Mouse (Mus musculus) right cerebral cortex, postnatal 14 days (tissue): ENCODE measurements around the gene Cd44.

ENCODE experiments used
- DNase-seq: peaks from one replicate; pipeline ENCODE4 v3.0.0; 2022

Gene Cd44

DNA sequence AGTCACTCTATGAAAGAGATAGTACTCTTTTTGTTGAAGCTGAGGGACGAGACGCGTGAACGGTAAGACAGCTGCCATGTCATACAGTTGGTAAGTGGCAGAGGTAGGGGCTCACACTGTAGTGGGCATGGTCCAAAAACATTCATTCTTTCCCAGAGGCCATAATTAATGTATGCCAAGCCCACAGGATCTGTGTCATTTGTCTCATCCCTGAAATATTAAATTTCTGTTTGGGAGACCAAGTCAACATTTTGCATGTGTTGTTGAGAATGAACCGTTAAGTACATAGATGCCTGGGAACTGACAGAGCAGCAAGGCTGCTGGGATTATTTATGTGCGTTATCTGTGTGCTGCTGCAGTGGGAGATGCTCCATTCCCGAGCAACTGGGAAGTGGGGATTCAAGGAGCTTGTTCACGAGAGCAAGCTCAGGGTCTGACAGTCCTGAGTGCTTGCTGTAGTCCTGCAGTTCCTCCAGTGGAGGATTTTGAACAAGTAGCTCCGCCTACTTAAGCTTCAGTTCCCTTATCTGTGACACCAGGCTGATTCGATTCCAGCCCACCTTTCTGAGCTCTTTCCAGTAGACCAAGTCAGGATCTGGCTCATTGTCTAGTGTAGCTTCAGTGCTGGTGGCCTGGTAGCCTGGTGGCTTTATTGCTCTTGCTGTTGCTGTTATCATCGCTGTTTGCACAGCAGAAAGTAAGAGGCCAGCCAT is 12.5 kb upstream of the Cd44 start:
- no peak for DNase-seq

DNA sequence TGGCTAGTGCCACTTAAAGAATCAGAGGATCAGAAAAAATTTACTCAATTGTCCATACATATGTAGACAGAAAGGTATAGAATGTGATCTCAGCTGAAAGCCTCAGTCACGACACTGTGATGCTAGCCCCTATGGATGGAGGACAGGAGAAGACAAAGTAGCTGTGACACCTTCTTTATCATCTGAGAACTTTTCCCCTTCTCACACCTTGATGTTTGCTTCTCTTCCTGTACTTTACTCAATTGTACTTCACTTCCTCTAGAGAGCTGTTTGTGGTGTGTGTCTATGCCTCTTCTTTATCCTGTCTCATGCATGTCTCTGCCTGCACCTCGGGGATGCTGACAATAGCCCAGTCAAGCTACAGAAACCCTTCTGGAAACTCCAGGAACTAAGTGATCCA is 11.5 kb upstream of the Cd44 start:
- no peak for DNase-seq

DNA sequence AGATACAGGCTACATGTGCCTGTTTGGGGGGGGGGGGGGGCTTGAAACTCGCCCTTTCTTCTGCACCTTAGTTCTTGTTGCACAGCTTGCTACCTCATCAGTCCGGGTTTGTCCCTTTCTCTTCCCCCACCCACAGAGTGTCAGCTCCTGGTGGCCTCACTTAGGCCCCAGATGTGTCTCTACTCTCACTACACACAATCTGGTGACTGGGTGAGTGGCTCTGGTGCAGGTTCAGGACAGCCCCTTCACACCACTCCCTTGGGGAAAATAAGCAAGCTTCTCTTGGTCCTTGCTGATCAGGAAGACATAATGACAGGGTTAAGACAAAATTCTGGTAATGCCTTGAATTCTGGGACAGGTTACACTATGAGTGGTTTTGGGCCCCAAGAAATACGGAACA is 11.0 kb upstream of the Cd44 start:
- no peak for DNase-seq

DNA sequence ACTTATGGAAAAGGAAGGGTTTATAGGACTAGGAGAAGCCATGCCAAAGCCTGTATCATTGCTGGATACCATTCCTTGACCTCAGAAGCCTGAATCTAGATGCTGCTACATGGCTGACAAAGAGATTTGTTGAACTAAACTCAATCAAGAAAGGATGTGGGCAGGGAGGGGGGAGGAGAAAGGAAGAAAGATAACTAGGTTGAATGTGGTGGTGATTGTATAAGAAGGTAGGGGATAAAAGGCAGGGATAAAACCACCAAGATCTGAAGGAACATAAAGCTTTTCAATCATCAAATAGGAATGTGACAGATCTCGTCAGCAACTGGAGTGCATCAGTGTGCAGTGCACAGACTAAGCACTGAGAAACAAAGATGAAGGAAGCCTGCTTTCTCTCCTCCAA is 7.9 kb upstream of the Cd44 start:
- no peak for DNase-seq

DNA sequence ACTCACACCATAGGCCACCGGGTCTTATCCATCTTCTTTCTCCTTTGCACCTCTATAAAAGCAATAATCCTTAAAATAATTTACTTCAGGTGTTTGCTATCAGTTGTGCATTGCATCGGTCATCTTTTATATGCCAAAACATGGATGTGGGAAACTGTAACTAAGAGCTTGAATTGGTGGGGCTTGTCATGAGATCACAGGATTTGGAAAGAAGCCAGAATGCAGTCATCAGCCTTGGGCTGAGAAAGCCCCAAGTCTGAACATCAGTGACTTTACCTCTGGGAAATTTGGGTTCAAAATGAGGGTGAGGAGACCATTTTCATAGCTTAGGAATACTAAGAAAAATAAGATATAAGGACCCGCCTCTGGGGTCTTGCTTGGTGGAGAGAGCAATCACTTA is 4.1 kb upstream of the Cd44 start:
- DNase-seq, result no peak

DNA sequence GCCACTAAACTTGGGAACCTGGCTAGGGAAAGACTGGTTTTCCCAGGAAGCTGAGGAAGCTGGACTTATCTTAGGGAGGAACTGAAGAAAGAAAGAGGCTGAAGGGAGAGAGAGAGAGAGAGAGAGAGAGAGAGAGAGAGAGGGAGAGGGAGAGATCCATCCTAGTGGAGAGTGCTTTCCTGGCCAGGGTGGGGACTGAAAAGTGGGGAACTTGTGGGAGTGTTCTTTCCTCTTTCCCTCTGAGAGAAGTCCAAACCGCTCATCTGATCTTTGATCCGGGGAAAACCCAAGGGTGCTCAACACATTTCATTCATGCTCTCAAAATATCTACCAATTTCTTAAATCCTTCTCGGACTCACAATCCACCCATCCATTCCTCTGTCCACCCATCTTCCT is 361 bp upstream of the Cd44 start:
- DNase-seq, result no peak

DNA sequence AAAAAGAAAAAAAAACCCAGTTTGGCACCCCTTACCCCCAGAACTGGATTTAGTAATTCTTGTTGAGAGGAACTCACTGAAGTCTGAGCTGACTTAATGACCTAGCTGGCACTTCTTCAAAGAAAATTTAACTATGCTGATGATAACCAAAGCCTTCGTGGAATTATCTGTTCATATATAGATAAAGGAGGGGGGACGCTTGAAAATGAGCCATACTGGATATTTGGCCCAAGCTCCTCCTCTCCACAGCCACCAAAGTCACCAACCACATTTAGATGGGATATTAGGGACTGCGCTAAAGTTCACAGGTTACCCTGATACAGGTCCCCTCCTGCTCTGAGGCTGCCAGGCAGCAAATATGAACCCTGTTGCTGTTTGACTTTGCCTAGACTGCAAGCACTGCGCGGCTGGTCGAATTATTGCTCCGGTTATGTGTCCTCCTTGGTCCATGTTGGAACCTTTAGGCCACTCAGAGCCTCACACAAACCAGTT is 1.2 kb downstream of the Cd44 start:
- no peak for DNase-seq

DNA sequence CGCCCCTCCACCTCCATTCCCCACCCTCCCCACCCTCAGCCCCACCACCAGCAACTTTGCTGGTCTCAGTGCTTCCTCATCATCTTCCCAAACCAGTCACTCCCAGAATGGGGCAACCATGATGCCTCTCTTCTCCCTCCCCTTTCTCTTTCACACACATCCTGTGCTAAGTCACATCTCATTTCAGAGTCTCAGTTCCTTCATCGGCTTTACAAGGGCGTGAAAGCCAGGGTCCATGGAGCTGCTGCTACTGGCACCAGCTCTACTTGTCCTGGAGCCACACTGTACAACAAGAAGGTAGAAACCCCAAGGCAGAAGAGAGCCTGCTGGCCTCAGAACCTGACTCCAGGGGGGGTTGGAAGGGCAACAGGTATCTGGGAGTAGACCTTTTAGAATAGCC is 2.2 kb downstream of the Cd44 start:
- DNase-seq, result no peak

DNA sequence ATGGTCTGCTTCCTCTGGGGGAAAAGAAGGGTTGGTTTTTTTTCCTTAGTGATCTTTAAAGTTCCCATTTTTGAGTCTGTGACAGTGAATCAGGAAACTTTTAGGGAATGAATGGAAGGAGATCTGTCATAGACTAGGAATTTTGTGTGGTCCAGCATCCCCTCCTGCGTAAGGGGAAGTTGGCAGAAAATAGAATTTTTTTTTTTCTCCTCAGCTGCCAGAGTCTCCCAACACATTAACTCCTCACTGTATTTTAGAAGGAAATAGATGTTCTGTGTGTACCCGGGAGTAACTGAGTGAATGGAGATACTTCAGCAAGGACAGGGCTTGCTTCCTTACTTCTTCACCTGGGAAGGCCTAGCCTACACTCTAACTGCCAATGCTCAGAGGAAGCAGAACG is 2.9 kb downstream of the Cd44 start:
- no peak for DNase-seq

DNA sequence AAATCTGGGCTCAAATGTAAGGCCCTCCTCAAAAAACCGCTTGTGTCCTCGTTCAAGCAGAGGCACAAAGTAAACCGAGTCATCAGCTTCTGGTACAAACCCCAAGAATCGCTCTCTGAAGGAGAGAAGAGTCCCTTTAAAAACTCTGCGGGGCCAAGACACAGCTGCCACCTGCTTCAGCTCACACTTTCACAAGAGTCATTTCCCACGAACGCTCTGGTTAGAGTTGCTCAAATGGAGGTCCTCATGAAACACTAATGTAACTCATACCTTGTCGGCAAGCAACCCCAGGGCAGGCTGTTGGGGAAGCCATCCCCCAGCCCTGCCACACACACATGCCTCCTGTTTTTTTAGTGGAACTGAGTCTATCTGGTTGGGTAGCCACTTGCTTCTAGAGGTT is 5.3 kb downstream of the Cd44 start:
- DNase-seq, result no peak

DNA sequence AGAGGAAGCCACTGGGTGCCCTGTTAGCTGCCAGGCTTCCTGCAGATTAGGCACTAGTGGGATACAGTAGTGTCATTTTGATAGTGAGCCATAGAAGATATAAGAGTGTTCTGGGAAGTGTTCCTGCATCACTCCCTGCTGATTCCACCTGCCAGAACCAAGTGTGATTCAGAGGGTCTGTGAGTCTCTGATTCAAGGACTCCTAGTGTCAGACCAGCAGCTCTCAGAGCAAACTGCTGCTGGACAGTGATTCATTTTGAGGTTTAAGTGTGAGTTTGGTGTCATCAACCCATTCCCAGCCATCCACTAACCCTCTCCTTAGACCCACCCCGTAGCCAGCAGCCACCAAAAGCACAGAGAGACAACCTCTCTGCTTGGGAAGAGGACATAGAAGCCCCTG is 6.3 kb downstream of the Cd44 start:
- no peak for DNase-seq

DNA sequence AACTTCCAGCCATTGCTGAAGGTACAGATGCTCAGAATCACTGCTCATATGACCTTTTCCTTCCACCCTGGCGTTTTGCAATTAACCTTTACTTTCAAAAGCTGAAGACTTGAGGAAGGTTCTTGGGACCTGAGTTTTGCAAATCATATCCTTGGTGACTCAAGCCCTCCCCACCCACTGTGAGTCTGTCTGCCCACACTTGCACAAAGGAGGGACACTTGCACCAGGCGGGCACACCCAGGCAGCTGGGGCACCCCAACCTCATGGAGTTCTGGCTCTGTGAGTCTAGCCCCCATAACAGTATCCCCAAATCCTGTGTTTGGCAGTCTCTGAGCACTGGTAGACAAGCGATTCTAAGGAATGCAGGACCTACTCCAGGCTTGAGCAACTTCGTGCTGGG is 6.7 kb downstream of the Cd44 start:
- no peak for DNase-seq

DNA sequence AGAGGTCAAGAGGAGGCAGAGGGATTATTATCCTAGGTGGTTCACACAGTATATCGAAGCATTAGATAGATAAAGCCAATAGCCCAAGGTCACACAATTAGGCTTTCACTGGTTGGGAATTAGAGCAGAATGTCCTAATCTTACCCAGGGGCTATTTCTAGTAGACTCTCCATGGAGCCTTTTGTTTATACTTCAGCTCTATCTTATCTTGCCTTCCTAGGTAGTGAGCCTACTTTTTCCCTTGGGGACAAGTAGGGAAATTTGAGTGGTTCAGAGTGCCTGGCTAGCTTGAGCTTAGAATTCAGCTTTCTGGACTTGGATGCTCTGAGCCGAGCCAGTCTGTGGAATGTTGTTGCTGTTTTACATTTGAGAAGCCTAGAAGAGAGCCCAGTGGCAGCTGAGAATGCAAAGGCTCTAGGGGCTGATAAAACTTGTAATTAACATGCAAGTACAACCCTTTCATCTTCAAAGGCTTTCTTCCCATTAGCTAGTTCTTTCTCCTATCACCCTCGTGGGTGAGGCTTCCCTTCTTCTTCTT is 12.7 kb downstream of the Cd44 start:
- DNase-seq, result no peak

DNA sequence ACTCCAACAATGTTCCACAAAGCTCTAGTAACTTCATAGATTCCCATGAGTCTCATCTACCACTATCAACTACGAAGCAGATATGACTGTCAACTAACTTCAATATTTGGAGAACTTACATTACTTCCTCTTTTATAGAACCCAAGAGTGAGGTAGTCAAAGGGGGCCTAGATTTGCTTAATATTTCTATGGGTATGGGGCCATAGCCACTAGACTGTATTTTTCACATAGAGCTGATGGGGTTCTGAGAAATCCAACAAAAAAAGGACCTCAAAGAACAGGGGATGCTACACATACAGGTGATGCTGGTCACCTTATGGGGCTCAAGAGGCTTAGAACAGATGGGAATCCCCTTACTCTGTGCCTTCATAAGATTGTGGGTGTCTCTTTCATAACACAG is 14.3 kb downstream of the Cd44 start:
- DNase-seq, result no peak

DNA sequence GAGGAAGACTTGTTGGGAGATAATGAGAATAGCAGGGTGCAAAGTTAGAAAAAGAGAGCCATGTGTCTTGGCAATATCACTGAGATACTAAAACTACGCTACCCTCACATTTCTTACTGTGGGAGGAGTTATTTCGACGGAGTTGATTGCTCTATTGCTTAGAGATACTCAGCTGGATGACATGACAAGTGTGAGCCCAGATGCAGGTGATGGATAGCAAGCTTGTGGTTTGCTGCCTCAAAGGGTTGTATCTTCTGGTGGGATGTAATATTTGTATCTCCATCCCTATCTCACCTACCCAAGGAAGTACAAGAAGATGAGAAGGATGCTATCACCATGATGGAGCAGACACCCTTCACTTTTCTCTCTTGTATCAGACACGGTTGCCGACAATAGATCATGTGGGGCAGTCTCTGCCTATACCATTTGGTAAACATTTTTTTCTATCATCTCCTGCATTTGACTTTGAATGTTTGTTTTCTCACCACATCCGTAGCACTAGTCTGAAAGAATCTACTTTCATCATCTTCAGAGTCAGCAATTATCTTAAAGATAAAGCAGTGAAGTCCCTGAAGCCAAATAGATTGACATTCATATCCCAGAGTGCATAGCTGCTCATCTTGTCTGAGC is 15.0 kb downstream of the Cd44 start:
- no peak for DNase-seq

DNA sequence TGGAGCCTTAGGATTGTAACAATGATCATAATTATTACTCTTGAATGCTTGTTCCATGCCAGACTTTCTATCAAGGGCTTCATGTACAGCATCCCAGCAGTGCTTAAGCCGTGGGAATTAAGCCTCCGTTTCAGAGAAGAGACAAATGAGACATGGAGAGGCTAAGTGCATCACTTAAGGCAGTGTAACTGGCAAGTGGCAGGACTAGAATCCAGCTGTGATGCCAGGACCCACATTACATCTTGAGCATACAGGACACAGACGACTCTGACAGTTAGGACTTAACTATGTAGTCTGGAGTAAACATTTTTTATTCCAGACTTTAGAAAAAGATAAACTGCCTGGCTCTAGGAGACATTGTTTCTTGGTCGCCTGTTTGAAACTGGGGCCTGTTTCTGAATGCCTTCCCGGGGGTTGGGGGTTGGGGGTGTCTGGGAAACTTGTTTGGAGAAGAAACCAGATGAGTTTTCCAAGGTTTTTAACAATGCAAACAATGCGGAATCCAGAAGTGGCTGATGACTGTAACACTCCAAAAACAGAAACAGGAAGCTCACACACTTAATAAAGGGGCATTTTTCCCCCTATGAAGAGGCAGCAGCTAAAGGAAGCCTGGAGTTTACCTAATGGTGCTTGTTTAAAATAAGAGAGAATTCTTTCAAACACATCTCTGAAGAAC is 18.7 kb downstream of the Cd44 start:
- no peak for DNase-seq

DNA sequence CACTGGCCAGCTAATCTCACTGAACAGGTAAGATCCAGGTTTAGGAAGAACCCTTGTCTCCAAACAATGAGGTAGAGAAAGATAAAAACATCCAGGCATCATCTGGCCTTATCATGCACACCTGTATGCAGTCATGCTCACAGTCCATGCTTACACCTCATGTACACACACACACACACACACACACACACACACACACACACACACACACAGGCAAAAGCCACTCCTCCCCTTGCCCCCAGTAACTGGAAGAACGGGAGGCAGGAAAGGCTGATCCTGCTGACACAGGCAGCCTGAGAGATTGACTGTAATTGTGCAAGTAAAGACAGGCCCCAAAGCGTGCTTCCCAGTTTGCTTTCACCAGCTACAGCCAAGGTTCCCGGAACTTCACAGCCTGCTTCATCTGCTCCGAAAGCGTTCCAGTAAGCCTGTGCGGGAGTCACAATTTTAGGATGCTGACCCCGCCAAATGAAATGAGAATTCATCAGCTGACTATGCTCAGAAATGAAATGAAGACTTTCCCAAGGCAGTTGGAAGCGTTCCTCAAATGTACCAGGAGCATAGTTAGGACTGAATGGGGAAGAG is 19.4 kb downstream of the Cd44 start:
- DNase-seq, result no peak

DNA sequence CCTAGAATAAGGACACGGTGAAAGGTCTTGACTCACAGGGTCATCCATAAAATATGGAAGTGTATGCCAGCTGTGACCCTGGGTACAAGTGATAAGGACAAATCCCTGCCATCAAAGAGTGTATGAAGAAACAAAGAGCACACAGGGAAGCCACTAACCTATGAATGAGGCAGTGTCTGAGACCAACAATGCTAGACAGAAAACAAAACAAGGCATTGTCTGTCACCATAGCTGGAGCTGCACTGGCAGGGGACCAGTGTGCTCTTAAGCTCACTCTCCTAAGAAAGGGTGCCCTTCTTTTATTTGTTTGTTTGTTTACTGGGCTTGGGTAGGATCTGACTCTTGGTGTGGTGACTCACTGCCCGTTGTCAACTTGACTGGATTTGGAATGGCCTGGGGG is 23.0 kb downstream of the Cd44 start:
- no peak for DNase-seq

DNA sequence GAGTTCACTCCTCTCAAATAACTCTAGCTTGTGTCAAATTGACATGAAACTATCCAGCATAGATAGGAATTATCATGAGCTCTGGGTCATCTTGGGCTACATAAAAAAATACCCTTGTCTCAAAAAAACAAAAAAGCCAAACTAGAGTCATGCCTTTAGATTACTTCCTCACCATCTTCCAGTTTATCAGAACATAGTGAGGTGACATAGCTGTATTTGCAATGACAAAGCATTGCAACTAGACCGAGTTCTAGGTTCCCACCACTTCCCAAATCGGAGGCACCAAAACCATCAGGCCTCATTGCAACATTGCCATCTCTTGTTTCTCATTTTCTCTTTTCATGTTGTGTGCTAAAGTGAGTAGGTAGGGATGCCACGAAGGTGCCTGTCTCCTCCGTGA is 24.0 kb downstream of the Cd44 start:
- no peak for DNase-seq

DNA sequence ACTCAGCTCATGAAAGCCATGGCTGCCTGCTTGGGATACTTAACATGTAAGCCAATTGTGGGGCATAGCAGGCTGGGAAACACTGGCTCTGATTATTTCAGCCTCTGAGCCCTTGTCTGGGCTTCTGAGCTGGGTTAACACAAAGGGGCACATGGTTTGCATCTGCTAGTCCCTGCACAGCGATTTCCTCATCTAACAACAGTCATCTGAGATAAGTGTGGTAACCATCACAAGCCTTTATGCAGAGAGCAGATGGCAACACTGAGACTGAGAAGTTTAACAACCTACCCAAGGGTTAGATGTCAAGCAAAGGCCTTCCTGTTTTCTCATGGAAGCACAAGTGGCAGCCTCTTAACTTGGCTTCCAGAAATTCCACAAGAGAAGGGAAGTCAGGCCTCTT is 25.3 kb downstream of the Cd44 start:
- no peak for DNase-seq

DNA sequence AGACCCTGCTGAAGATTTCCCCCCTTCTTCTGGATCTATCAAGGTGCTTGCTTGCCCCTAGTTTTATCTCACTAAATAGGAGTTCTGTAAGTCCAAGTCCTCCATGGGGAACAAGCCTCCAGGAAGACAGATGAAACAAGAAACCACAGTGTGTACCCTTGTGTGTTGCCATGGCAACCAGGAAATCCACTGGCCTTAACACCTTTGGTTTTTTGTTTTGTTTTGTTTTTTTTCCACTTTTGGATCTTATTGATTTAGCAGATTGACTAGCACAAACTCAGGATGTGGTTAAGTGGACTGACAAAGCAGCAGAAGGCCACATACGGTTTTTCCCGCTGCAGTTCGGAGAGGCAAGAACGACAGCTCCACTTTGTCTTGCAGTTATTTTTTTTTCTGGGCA is 27.6 kb downstream of the Cd44 start:
- DNase-seq, result no peak

DNA sequence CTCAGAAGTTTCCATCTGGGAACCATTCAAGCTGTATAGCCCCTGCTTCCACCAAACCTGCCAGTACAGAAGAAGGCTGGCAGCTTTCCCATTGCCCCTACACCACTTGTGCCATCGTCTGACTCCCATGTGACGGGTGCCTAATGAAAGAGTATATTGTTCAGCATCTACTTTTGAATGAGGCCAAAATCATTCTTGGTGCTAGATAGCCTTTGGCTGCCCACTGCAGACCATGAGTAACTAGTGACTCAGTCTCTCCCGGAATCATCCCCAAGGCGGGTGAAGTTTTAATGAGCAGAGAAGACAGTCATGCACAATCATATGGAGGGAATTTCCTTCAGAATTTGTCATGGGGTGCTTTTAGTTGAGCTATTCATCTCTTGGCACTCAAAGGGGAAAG is 28.3 kb downstream of the Cd44 start:
- DNase-seq, result no peak

DNA sequence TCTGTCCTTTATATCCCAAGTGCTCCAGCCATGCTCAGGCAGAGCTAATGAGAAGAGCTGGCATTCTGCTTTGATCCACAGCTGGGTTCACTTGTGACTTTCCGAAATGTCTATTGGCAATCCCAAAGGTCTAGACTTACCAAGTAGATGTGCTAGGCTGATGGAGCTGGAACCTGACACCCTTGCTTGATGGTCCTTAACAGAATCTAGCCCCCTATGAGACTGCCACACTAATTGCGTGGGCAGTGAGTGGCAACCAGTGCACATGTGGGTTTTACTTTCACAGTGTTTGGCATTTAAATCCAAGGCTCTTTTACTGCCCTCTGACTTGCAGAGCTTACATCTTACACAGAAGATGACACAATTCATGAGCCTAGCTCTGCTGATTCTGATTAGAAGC is 29.0 kb downstream of the Cd44 start:
- no peak for DNase-seq

DNA sequence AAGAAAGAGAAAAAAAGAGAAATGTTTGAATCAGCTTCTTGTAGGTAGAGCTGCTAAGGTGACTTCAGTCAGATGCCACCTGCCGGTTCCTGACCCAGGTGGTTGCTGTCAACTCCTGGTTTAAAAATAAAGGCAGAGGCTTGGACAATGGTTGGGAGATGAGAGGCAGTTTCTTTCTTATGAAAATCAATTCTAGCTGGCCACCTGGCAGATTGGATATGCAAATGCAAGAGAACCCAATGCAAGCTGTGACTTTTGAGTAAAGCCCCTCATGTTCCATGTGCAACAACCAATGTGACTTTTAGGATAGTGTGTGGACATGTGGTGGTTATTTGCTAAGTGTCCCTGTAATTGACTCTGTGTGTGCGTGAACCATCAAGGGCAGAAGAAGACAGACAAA is 33.0 kb downstream of the Cd44 start:
- no peak for DNase-seq
